Mouse (Mus musculus): Measurements from ENCODE around the gene Cfap221.

- TF ChIP-seq CTCF (IDR thresholded peaks at IDR 0.05; ENCODE audit: low read depth) (no peak), EP300 (optimal IDR thresholded peaks at IDR 0.05) (no peak)
Measured at GRCm38 (mm10) chr1:119975141-119975540, 21.9 kb downstream of the Cfap221 start.

Data from stomach, postnatal 0 days (tissue).